Mouse (Mus musculus) spleen, postnatal 4 days (tissue): ENCODE data around the gene Gm21319.
"Not testable (repeated sequence)": the region's sequence is repeated elsewhere in the genome, so short reads cannot be mapped to it uniquely, and the experiment has no call there.

Experiments used
- DNase-seq, 2 experiments: peaks; one replicate each; pipeline ENCODE4 v3.0.0; 2022; ENCODE audit warnings: low spot score in 2 of 2

Gene Gm21319

GRCm38 (mm10) chr12:87775655-87776054 is at the start of gene Gm21319:
Gene Gm21319 (minus strand): TSS chr12:87775755.
- DNase-seq, result not testable (repeated sequence)

- DNase-seq, result not testable (repeated sequence)
These were observed 40.7 kb upstream of the Gm21319 start, which contains the start of gene BB287469 for GRCm38 (mm10) chr12:87816277-87816676. Gene BB287469 (plus strand): TSS chr12:87816577.

- not testable (repeated sequence) for DNase-seq
These were observed 22.4 kb upstream of the Gm21319 start for GRCm38 (mm10) chr12:87797971-87798370.

GRCm38 (mm10) chr12:87795212-87795611 is 19.7 kb upstream of the Gm21319 start, which contains the start of gene Gm21936:
Gene Gm21936 (plus strand): TSS chr12:87795512.
- DNase-seq, result not testable (repeated sequence)
